Mouse (Mus musculus) CH12.LX (cell line): ENCODE measurements around the gene Tmpo.

Source experiments
- CTCF ChIP-seq, 2 experiments: IDR thresholded peaks in 1 of 2; conservative IDR thresholded peaks in 1 of 2; 2 replicates each; pipeline ENCODE4 v1.5.1; 2011 to 2012; ENCODE audit warnings: low read depth in 2 of 2, low read length in 2 of 2, improper control_type of control experiment in 1 of 2, inconsistent platforms in 1 of 2, mild to moderate bottlenecking in 1 of 2, moderate library complexity in 1 of 2
- ELF1 ChIP-seq: IDR thresholded peaks from 2 replicates; pipeline ENCODE4 v1.6.1; 2014; ENCODE audit warnings: low read depth, mild to moderate bottlenecking, inconsistent platforms, low read length, improper control_type of control experiment
- KAT2A ChIP-seq: IDR thresholded peaks from 2 replicates; pipeline ENCODE4 v1.6.1; 2012; ENCODE audit warnings: low read length, improper control_type of control experiment, inconsistent platforms; ENCODE audit not compliant: insufficient replicate concordance
- MYC ChIP-seq: IDR thresholded peaks from 2 replicates; pipeline ENCODE4 v1.6.1; 2011; ENCODE audit warnings: low read depth, mild to moderate bottlenecking, improper control_type of control experiment, low read length
- POLR2A ChIP-seq: IDR thresholded peaks from 2 replicates; pipeline ENCODE4 v1.6.1; 2011; ENCODE audit warnings: low read depth, mild to moderate bottlenecking, improper control_type of control experiment, low read length
- RCOR1 ChIP-seq: conservative IDR thresholded peaks from 2 replicates; pipeline ENCODE4 v1.6.1; 2012; ENCODE audit warnings: low read depth, mild to moderate bottlenecking, inconsistent platforms, low read length, improper control_type of control experiment
- USF1 ChIP-seq: IDR thresholded peaks from 2 replicates; pipeline ENCODE4 v1.6.1; 2014; ENCODE audit warnings: low read depth, mild to moderate bottlenecking, inconsistent platforms, low read length, improper control_type of control experiment

DNA sequence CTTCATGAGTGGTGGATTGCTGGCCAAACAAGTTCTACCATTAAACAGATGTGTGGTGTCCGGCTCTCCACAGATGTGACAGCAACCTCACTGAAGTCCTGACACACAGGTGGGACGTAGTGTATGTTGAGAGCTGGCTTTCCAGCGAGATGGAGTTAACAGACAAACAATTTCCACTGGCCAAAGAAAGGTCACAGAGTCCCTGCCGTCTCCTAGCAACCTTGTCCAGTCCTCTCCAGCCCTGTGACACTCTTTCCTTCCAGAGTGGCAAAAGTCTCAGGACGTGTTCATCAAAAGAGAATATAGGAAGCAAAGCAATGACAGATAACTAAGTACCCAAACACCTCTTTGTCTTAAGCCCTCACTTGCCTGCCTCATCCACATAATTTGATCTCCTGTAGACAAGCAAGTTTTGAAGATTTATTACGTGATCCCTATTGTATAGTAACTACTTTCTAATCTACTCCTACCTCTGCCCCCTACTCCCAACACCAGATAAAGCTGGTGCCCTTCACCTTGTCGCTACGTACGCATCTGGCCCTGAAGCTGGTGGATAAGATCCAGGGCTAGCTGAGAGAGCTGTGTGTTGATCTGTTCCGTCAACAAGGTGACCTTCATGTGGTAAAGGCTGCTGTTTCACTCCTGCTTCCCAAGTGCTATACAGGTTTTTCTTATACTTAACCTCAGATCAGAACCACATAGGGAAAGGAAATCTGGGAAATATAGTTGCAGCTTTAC is 54.3 kb downstream of the Tmpo start:
- no peak for TF ChIP-seq CTCF (conservative IDR thresholded peaks at IDR 0.05 in 1 of 2, IDR thresholded peaks at IDR 0.05 in 1 of 2; ENCODE audit: low read depth in 2 of 2, low read length in 2 of 2)
- TF ChIP-seq USF1: no peak
- TF ChIP-seq RCOR1: no peak
- no peak for TF ChIP-seq MYC
- TF ChIP-seq POLR2A: no peak
- no peak for TF ChIP-seq KAT2A
- TF ChIP-seq ELF1: no peak
